Mouse (Mus musculus): Measurements from ENCODE around the gene Ror2. TPM values are rescaled to one million over a fixed set of nuclear protein-coding genes. Genes with fewer than 3 reads are reported as not detected.

Ror2 gene
- polyA plus RNA-seq, 3 experiments from 2014 or later = not detected

- no peak for ATAC-seq
These were observed 14.3 kb downstream of the Ror2 start for GRCm38 (mm10) chr13:53271595-53271994.

DNA sequence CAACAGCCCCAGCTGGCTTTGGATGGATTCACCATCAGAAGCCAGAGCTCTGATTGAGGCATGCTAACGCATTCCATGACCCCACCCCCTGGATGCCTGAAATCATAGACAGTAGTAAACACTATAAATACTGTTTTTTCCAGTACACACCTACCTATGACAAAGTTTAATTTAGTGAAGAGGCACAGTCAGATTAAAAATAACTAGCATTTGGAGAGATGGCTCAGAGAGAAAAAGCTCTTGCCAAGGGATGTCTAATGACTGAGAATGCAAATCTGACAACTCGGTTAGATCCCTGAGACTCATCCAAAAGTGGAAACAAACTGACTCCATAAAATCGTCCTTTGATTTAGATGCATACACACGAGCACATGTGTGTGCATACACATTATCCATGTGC is 15.4 kb downstream of the Ror2 start:
- ATAC-seq = no peak

DNA sequence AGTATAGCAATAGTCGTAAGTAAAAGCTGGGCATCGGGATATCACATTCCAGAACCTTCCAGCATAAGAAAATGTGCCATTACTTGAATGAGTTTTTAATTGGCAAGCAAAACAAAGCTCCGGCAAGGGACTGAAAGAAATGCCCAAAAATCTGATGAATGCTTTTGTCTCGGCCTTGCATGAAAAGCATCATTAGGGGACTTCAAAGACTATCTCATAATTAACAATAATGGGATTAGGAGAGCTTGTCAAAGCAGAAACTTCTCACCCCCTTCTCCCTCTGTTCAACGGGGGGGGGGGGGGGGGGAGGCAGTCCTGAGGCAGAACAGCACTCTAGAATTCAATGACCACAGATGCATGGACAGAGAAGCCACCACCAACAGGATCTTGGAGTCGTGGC is 17.4 kb downstream of the Ror2 start:
- no peak for ATAC-seq

DNA sequence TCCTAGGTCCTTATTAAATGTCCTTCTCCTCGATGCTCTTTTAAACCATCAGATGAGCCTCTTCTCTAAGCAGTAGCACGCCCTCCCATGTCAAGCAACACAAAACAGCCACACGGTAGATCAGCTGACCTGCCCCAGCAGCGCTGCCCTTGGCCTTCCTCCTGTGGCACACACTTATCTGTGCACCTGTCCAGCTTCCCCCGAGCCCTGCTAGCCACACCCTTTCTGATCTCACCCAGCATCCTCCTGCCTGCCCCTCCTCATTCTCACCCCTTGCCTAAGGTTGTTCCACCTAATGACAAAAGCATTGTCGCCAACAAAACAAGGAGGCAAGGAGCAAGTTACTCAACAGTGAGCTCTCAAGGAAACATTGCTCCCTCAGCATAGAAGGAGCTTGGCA is 18.1 kb downstream of the Ror2 start:
- ATAC-seq = no peak

GRCm38 (mm10) chr13:53267155-53267554 is 18.8 kb downstream of the Ror2 start:
- ATAC-seq = no peak

- no peak for ATAC-seq
These were observed 19.4 kb downstream of the Ror2 start for GRCm38 (mm10) chr13:53266543-53266951.

DNA sequence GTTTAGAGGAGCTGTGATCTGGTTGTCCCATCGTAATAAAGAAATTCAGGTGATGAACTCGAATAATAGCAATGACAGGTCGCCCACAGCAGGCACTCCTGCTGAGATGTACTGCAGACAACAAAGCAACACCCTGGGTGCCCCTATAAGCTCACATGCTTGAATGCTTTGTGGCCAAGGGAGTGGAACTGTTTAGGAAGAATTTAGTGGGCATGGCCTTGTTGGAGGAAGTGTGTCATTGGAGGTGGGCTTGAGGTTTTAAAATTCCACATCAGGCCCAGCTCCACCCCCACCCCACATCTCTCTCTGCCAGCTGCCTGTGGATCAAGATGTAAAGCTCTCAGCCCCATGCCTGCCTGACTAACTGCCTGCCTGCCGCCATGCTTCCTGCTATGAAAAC is 21.0 kb downstream of the Ror2 start:
- no peak for ATAC-seq

DNA sequence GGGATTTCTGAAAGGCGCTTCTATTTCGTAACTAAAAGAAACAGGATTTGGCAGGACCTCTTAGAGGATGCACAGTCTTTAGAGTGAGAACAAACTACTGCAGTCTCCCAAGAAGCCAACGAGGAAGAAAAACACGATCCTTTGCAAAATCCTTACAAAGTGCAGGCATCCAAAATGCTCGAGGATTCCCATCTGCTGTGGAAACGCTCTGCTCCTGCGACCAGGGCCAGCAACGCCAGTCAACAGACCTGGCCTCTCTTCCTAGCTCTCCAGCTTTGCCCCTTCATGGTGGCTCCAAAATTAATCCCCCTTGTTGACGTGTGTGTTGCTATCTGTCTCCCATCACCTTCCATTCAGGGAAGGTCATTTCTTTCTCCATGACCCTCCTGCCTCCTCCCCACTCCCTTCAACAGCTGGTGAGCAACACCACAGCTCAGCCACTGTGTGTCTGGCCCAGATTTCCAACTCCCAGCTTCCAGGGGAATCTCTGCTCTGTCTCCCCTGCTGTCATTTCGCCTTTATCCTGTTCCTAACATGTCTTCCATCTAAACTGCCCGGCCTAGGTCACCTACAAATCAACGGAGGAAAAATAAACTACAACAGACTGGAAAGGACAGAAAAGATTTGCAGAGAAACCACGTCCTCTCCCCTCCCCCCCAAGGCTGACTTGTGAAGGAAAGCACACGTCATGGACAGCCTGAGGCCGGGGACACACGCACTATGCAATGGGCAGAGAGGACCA is 23.2 kb downstream of the Ror2 start:
- no peak for ATAC-seq

DNA sequence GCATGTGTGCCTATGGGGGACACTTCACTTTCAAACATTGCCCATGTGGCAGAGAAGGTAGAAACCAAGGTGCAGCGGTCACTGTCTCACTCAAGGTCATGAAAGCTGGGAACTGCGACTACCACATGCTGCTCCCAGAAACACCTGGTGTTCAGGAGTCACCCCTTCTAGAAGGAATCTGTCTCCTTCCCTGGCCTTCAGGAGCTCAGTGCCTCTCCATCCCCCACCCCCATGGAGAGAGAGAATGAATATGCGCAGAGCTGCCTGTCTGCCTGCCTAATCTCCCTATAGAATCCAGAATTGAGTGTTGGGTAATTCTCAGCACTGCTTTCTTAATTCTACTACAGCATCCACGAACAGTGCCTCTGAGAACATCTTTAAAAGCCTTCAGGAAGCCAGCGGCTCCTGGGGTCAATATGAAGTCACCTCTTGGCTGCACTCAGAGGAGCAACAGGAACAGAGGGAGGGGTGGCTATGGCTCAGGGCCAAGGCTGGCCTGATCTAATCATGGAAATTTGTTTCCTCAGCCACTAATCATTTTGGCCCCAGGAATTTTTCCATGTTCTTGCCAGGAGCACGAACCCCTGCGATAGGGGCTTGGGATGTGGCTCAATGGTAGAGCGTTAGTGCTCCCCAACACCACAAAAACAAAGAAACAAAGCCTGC is 24.7 kb downstream of the Ror2 start:
- no peak for ATAC-seq

- ATAC-seq = no peak
These were observed 27.0 kb downstream of the Ror2 start for GRCm38 (mm10) chr13:53258943-53259342.

GRCm38 (mm10) chr13:53258497-53258896 is 27.4 kb downstream of the Ror2 start:
- ATAC-seq = no peak

- ATAC-seq = no peak
These were observed 32.7 kb downstream of the Ror2 start for GRCm38 (mm10) chr13:53253255-53253654.

DNA sequence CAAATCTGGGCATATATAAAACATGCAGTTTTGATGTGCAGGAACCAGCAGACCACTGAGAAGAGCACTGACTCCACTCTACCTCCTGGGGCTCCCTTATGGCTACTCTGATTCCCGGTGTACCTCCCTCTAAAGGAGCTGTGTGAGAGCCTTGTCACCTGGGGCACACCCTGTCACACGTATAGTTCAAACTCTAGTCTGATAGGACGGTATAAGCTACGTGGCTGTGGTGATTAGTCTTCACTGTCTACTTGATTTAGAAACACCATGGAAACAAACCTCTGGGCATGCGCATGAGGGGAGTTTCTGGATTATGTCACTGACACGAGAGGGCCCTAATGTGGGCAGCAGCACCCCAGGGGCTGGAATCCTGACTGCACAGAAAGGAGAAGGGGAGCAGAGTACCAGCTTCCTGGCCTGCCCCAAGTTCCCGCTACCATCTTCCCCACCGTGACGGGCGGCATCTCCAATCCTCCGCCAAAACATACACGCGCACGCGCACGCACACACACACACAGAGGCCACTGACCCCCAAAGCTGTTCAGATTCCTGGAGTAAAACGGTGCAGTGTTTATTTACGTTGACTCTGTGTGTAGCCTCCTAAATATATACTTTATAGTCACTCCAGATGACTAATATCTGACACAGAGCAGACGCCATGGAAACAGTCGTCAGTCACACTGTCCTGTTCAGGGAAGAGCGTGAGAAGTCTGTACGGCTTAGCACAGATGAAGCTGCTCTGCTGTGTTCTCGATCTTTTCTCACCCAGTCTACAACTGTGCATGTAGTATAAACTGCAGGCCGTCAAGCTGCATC is 37.1 kb downstream of the Ror2 start:
- no peak for ATAC-seq

GRCm38 (mm10) chr13:53248080-53248479 is 37.8 kb downstream of the Ror2 start:
- no peak for ATAC-seq

GRCm38 (mm10) chr13:53247175-53247574 is 38.7 kb downstream of the Ror2 start:
- no peak for ATAC-seq

- ATAC-seq = no peak
These were observed 41.8 kb downstream of the Ror2 start for GRCm38 (mm10) chr13:53244151-53244550.

DNA sequence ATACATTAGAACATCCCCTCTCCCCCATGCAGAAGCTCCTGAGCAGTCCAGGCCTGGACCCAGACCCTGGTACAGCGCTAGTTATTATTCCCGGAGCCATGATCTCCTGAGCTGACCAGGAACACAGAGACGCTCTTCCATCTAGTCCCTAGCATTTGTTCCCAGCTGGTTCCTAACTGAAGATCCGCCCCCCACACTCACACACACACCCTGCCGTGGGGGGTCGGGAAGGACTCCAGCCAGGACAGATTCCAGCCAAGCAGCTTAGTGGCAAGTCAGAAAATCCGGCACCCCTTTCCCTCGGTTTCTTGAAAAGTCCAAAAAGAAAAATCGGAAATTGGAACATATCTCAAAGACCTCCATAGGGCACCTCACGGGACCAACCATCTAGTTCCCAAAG is 48.5 kb downstream of the Ror2 start:
- no peak for ATAC-seq

DNA sequence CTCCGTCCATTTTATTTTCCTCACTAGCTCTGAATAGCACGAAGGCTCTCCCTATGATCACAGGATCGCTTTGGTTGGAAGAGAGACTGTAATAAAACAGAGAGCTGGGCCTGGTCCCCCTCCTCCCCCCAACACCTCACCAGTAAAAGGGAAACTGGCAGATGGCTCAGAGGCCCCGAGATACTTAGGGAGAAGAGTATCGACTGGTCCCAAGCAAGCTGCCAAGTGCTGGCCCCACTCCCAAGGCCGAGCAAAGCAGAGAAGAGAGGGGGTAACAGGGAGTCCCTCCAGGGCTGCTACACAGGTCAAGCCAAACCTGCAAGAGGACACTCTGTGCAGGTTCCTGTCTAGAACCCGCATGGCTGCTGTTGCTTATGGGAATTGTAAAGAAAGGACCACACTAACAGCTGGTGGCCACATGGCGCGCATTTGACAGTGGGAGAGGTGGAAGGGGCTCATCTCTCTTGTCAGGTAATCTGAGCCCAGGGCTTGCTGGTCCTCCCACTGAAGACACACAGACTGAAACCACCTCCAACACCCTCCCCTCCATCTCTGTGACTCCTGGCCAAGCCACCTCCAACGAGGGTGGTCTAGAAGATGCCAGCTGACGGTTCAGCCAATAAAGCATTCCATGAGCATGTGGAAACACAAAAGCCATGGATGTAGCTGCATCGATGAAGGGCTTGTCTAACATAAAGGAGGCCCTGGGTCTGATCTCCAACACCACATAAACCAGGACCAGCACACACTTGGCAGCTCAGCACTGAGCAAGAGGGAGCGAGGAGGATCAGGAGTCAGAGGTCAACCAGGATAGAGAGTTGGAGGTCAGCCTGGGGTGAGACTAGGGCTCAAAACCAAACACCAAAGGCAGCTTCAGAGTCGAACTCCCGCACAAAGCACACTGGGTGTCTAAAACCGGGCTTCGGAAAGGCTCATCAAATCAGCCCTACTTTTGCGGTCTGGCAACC is 49.2 kb downstream of the Ror2 start:
- ATAC-seq = no peak

- ATAC-seq = no peak
These were observed 50.0 kb downstream of the Ror2 start for GRCm38 (mm10) chr13:53235953-53236352.

GRCm38 (mm10) chr13:53234844-53235243 is 51.1 kb downstream of the Ror2 start:
- no peak for ATAC-seq

GRCm38 (mm10) chr13:53233826-53234786 is 51.8 kb downstream of the Ror2 start:
- ATAC-seq = no peak
